Mouse (Mus musculus) midbrain, embryonic 11.5 days (tissue): ENCODE measurements at regions not wholly inside any gene's neighbourhood (a gene's known extent, or its start where the extent isn't known, plus 50 kb on each side); places are given as distances from the start of the nearest gene placed in this dataset.

Experiments
- ATAC-seq: fragments of 200-750 bp; cut with Nextera tagmentation; 2 replicates; pipeline ENCODE4 v1.8.0; 2017; ENCODE audit warnings: moderate TSS enrichment, moderate library complexity; ENCODE audit not compliant: low FRiP score
- DNase-seq: peaks from one replicate; pipeline ENCODE4 v3.0.0; 2015; ENCODE audit warnings: low spot score; ENCODE audit errors: missing footprints
- H3K27ac ChIP-seq: fragments of 300-500 bp; sonication (generic); 2 replicates; pipeline ENCODE4 v1.5.1; 2014; ENCODE audit warnings: low read depth, low read length
- H3K27me3 ChIP-seq: fragments of 300-500 bp; sonication (generic); 2 replicates; pipeline ENCODE4 v1.6.1; 2014; ENCODE audit warnings: mild to moderate bottlenecking, low read length, moderate library complexity, mixed read lengths; ENCODE audit not compliant: control insufficient read depth, insufficient read depth
- H3K36me3 ChIP-seq: fragments of 300-500 bp; sonication (generic); 2 replicates; pipeline ENCODE4 v1.6.1; 2014; ENCODE audit warnings: mild to moderate bottlenecking, low read length, moderate library complexity, mixed read lengths; ENCODE audit not compliant: control insufficient read depth, insufficient read depth
- H3K4me1 ChIP-seq: fragments of 300-500 bp; sonication (generic); 2 replicates; pipeline ENCODE4 v1.6.1; 2014; ENCODE audit warnings: low read length; ENCODE audit not compliant: control insufficient read depth, insufficient read depth
- H3K4me2 ChIP-seq: fragments of 300-500 bp; sonication (generic); 2 replicates; pipeline ENCODE4 v1.6.1; 2014; ENCODE audit warnings: mild to moderate bottlenecking, moderate library complexity
- H3K4me3 ChIP-seq: fragments of 300-500 bp; sonication (generic); 2 replicates; pipeline ENCODE4 v1.5.1; 2014; ENCODE audit warnings: low read depth, low read length
- H3K9ac ChIP-seq: fragments of 300-500 bp; sonication (generic); 2 replicates; pipeline ENCODE4 v1.6.1; 2014; ENCODE audit warnings: low read length
- H3K9me3 ChIP-seq: fragments of 300-500 bp; sonication (generic); 2 replicates; pipeline ENCODE4 v1.6.1; 2016; ENCODE audit warnings: low read length; ENCODE audit not compliant: control insufficient read depth
- WGBS: fragments of 180-500 bp; shearing (Covaris S2); extraction: QIAGEN DNeasy Blood & Tissue Kit; methylation state at CpG from one replicate; pipeline ENCODE4 v1.1.7; 2014; 5-methylcytosine and 5-hydroxymethylcytosine counted together

DNA sequence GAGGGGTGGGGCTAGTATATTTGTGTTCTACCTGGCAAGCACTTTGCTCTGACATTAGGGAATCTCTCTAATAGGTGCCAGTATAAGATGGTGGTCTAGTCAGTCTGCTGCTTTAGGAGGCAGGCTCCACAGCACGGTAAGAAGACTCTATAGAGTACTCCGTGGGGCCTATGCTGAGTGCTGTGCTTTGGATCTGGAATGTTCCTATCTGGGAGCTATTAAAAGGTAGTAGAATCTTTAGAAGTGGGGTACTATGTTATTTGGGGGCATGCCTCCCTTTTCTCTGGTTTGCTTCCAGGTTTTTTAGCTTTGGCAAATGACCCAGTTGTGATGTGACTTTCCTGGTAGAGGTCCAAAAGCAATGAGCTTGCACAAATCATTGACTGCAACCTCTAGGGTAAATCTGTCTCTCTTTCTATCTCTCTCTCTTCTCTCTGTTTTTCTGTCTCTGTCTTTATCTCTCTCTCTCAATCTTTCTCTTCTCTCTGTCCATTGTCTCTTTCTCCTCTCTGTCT, 208.6 kb upstream of the Camk1g start:
- DNase-seq (no peak), ATAC-seq (no peak)
- Histone ChIP-seq H3K4me3 (no peak overlapping the region), H3K4me2 (no peak overlapping the region), H3K36me3 (no peaks in the 10 kb centered on the region), H3K9me3 (no peaks in the 10 kb centered on the region), H3K27ac (no peak overlapping the region), H3K4me1 (no peaks in the 10 kb centered on the region; the same call in 1 of the 2 replicates), H3K27me3 (no peaks in the 10 kb centered on the region), H3K9ac (no peak overlapping the region)
- WGBS = 85% methylated on average over 2 of the region's 2 CpGs

DNA sequence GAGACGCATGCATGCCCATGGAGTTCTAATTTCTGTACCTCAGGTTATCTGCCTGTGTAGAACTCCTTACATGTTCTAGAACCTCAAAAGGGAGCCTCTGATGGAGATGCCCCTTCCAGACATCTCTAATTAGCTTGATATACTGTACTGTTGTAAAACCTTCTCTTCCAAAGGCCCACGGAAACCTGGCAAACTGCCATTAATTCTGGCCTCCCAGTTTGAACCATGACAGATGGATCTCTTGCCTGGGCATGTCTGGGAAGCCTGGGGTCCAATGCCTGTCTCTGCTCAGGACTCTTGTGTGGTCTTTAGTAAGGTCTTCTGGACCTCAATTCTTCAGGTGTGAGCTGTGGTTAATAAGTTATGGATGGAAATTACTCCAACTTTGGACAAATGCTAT, 207.7 kb upstream of the Camk1g start:
- H3K9me3 ChIP-seq = no peaks in the 10 kb centered on the region
- H3K4me1 ChIP-seq = no peaks in the 10 kb centered on the region; the same call in 1 of the 2 replicates
- no peak for ATAC-seq
- no peak overlapping the region for H3K4me2 ChIP-seq
- H3K36me3 ChIP-seq = no peaks in the 10 kb centered on the region
- no peak for DNase-seq
- WGBS = 92% methylated on average over 2 of the region's 2 CpGs
- H3K27ac ChIP-seq = no peak overlapping the region
- no peak overlapping the region for H3K9ac ChIP-seq
- H3K27me3 ChIP-seq = no peaks in the 10 kb centered on the region
- H3K4me3 ChIP-seq = no peak overlapping the region

- H3K36me3 ChIP-seq = no peaks in the 10 kb centered on the region
- no peaks in the 10 kb centered on the region for H3K9me3 ChIP-seq
- 8% methylated on average over 12 of the region's 12 CpGs for WGBS
- DNase-seq = peak; percentile 98
- H3K27ac ChIP-seq = no peak overlapping the region
- no peak overlapping the region for H3K9ac ChIP-seq
- no peak overlapping the region for H3K4me3 ChIP-seq
- no peaks in the 10 kb centered on the region; the same call in 1 of the 2 replicates for H3K4me1 ChIP-seq
- no peak overlapping the region for H3K4me2 ChIP-seq
- H3K27me3 ChIP-seq = no peaks in the 10 kb centered on the region
- ATAC-seq = peak; percentile 91
These were observed 206.1 kb upstream of the Camk1g start for GRCm38 (mm10) chr1:193575986-193576713.

- no peaks in the 10 kb centered on the region for H3K27me3 ChIP-seq
- no peaks in the 10 kb centered on the region; the same call in none of the 2 replicates for H3K4me1 ChIP-seq
- H3K27ac ChIP-seq = no peak overlapping the region
- no peak overlapping the region for H3K9ac ChIP-seq
- no peaks in the 10 kb centered on the region for H3K36me3 ChIP-seq
- no peak for DNase-seq
- H3K9me3 ChIP-seq = no peaks in the 10 kb centered on the region
- no peak for ATAC-seq
- WGBS = 81% methylated on average over 2 of the region's 2 CpGs
- no peak overlapping the region for H3K4me3 ChIP-seq
- H3K4me2 ChIP-seq = no peak overlapping the region
These were observed 202.7 kb upstream of the Camk1g start for GRCm38 (mm10) chr1:193572827-193573226.

- no peaks in the 10 kb centered on the region for H3K27me3 ChIP-seq
- H3K4me1 ChIP-seq = no peaks in the 10 kb centered on the region; the same call in none of the 2 replicates
- 91% methylated on average over 3 of the region's 3 CpGs for WGBS
- ATAC-seq = no peak
- H3K27ac ChIP-seq = no peak overlapping the region
- no peak overlapping the region for H3K9ac ChIP-seq
- no peak overlapping the region for H3K4me3 ChIP-seq
- H3K9me3 ChIP-seq = no peaks in the 10 kb centered on the region
- no peaks in the 10 kb centered on the region for H3K36me3 ChIP-seq
- no peak for DNase-seq
- no peak overlapping the region for H3K4me2 ChIP-seq
These were observed 202.3 kb upstream of the Camk1g start for GRCm38 (mm10) chr1:193572411-193572810.

GRCm38 (mm10) chr1:193571088-193571487, 201.0 kb upstream of the Camk1g start:
- ATAC-seq (no peak), DNase-seq (no peak)
- Histone ChIP-seq H3K4me3 (no peak overlapping the region), H3K27ac (no peak overlapping the region), H3K9me3 (no peaks in the 10 kb centered on the region), H3K4me1 (no peaks in the 10 kb centered on the region; the same call in 1 of the 2 replicates), H3K27me3 (no peaks in the 10 kb centered on the region), H3K4me2 (no peak overlapping the region), H3K9ac (no peak overlapping the region), H3K36me3 (no peaks in the 10 kb centered on the region)

DNA sequence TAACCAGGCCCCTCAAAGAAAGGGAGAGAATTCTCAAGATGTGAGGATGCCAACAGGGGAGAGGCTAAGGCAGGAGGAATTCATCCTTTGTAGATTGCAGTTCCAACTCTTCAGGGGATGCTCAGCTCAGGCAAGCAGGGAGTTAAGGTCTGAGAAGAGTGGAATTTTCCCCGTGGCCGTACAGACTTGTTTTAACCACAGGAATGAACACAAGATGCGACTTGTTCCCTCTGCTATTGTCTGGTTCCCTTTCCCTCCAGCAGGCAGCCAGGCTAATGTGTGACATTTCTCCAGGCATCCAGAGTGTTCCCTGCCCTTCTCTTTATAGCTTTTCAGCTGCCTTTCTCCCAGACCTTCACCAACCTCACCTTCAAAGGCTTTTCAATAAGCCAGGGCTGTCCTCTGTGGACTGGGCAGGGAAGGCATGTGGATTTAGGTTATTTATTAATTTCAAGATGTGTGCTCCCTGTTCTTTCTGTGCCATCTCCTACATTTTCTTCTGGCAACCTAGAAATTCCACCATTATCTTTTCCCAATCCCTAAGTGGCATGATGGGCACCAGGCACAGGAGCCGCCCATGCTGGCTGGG, 198.6 kb upstream of the Camk1g start:
- no peak overlapping the region for H3K27ac ChIP-seq
- ATAC-seq = no peak
- no peak for DNase-seq

DNA sequence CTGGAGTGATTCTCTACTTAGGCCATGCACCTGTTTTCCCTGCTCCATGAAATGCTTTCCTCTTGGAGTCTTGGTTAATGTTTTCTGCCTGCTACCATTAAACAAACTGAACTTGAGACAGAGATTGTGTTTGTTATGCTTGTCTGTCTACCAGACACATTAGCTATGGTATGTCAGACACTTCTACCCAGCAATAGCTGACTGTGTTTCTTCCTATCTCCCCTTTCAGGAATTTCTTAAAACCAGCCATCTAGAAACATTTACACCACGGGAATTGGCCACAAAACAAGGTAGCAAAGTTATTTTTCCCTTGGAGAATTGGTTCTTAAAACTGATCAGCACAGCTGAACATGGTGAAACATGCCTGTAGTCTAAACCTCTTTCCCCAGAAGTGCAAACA, 197.1 kb upstream of the Camk1g start:
- ATAC-seq = no peak
- Histone ChIP-seq H3K4me2 (no peak overlapping the region), H3K9me3 (no peaks in the 10 kb centered on the region), H3K4me3 (no peak overlapping the region), H3K27me3 (no peaks in the 10 kb centered on the region), H3K9ac (no peak overlapping the region), H3K4me1 (no peaks in the 10 kb centered on the region; the same call in 1 of the 2 replicates), H3K36me3 (no peaks in the 10 kb centered on the region), H3K27ac (no peak overlapping the region)
- no peak for DNase-seq
- 72% methylated on average over 1 of the region's 1 CpGs for WGBS

More for the DNA sequence above, 198.6 kb upstream of the Camk1g start:
- H3K9ac ChIP-seq = no peak overlapping the region
- H3K27me3 ChIP-seq = no peaks in the 10 kb centered on the region
- no peak overlapping the region for H3K4me2 ChIP-seq
- H3K4me3 ChIP-seq = no peak overlapping the region
- H3K36me3 ChIP-seq = no peaks in the 10 kb centered on the region
- WGBS = 59% methylated on average over 4 of the region's 4 CpGs
- no peaks in the 10 kb centered on the region for H3K9me3 ChIP-seq
- no peaks in the 10 kb centered on the region; the same call in 1 of the 2 replicates for H3K4me1 ChIP-seq

- Histone ChIP-seq H3K4me1 (no peaks in the 10 kb centered on the region; the same call in 1 of the 2 replicates), H3K27me3 (no peaks in the 10 kb centered on the region), H3K4me3 (no peak overlapping the region), H3K36me3 (no peaks in the 10 kb centered on the region), H3K4me2 (no peak overlapping the region), H3K27ac (no peak overlapping the region), H3K9me3 (no peaks in the 10 kb centered on the region), H3K9ac (no peak overlapping the region)
- ATAC-seq (no peak), DNase-seq (no peak)
- WGBS = 90% methylated on average over 3 of the region's 3 CpGs
These were observed 194.1 kb upstream of the Camk1g start for GRCm38 (mm10) chr1:193564225-193564624.
